Mouse (Mus musculus): ENCODE measurements around the gene Pdcd7. TPM values are rescaled to one million over a fixed set of nuclear protein-coding genes. Genes with fewer than 3 reads are reported as not detected.

Gene Pdcd7
- polyA plus RNA-seq, 1 experiment from 2014 or later: 11.9 TPM

GRCm38 (mm10) chr9:65386373-65387140, 40.7 kb downstream of the Pdcd7 start:
- Histone ChIP-seq H3K9ac (no peak overlapping the region), H3K9me3 (peaks cover 6% of the 10 kb centered on the region; the same call in 1 of the 2 replicates), H3K27ac (no peak overlapping the region), H3K4me3 (replicated peaks) (no peak overlapping the region), H3K4me2 (no peak overlapping the region), H3K27me3 (peaks cover 33% of the 10 kb centered on the region), H3K36me3 (replicated peaks) (no peaks in the 10 kb centered on the region), H3K4me1 (peaks cover 5% of the 10 kb centered on the region)
- no peak for ATAC-seq (ENCODE audit: low FRiP score)
- WGBS: 38% methylated on average over 8 of the region's 8 CpGs

- Histone ChIP-seq H3K27me3 (peaks cover 63% of the 10 kb centered on the region), H3K9ac (peak overlapping the region; percentile 3; the same call in 1 of the 2 replicates), H3K4me2 (peak overlapping the region; percentile 54), H3K9me3 (peaks cover 6% of the 10 kb centered on the region; the same call in 1 of the 2 replicates), H3K4me1 (peaks cover 5% of the 10 kb centered on the region), H3K27ac (no peak overlapping the region), H3K4me3 (replicated peaks) (peak overlapping the region; percentile 40), H3K36me3 (replicated peaks) (no peaks in the 10 kb centered on the region)
- 18% methylated on average over 96 of the region's 96 CpGs for WGBS
- ATAC-seq (ENCODE audit: low FRiP score): peak; percentile 41
Observed at GRCm38 (mm10) chr9:65390752-65391612, 45.1 kb downstream of the Pdcd7 start.

- Histone ChIP-seq H3K4me2 (peak within 1 kb of the TSS; percentile 54), H3K9me3 (peaks cover 6% of the 10 kb centered on the region; the same call in 1 of the 2 replicates), H3K9ac (peak within 1 kb of the TSS; percentile 3; the same call in 1 of the 2 replicates), H3K36me3 (replicated peaks) (no peaks in the 10 kb centered on the region), H3K27me3 (peaks cover 63% of the 10 kb centered on the region), H3K27ac (no peak within 1 kb of the TSS), H3K4me3 (replicated peaks) (peak within 1 kb of the TSS; percentile 40), H3K4me1 (peaks cover 5% of the 10 kb centered on the region)
- ATAC-seq (ENCODE audit: low FRiP score): no peak
- 44% methylated on average over 8 of the region's 8 CpGs for WGBS
Observed at GRCm38 (mm10) chr9:65391613-65391964, 45.7 kb downstream of the Pdcd7 start, which contains the start of gene Kbtbd13. Kbtbd13 (minus strand) TSS chr9:65391652.

GRCm38 (mm10) chr9:65392638-65393364, 46.9 kb downstream of the Pdcd7 start:
- Histone ChIP-seq H3K9me3 (peaks cover 6% of the 10 kb centered on the region; the same call in 1 of the 2 replicates), H3K9ac (no peak overlapping the region), H3K27me3 (peaks cover 60% of the 10 kb centered on the region), H3K36me3 (replicated peaks) (no peaks in the 10 kb centered on the region), H3K4me2 (no peak overlapping the region), H3K4me3 (replicated peaks) (no peak overlapping the region), H3K4me1 (peaks cover 5% of the 10 kb centered on the region), H3K27ac (no peak overlapping the region)
- 28% methylated on average over 6 of the region's 6 CpGs for WGBS
- no peak for ATAC-seq (ENCODE audit: low FRiP score)

GRCm38 (mm10) chr9:65393606-65394005, 47.7 kb downstream of the Pdcd7 start:
- 64% methylated on average over 2 of the region's 2 CpGs for WGBS
- Histone ChIP-seq H3K27ac (no peak overlapping the region), H3K36me3 (replicated peaks) (no peaks in the 10 kb centered on the region), H3K9me3 (peaks cover 6% of the 10 kb centered on the region; the same call in 1 of the 2 replicates), H3K27me3 (peaks cover 60% of the 10 kb centered on the region), H3K4me3 (replicated peaks) (no peak overlapping the region), H3K9ac (no peak overlapping the region), H3K4me1 (peaks cover 11% of the 10 kb centered on the region), H3K4me2 (no peak overlapping the region)
- ATAC-seq (ENCODE audit: low FRiP score): no peak

GRCm38 (mm10) chr9:65394360-65394759, 48.5 kb downstream of the Pdcd7 start:
- Histone ChIP-seq H3K27me3 (peaks cover 60% of the 10 kb centered on the region), H3K4me3 (replicated peaks) (no peak overlapping the region), H3K36me3 (replicated peaks) (no peaks in the 10 kb centered on the region), H3K9me3 (peaks cover 6% of the 10 kb centered on the region; the same call in 1 of the 2 replicates), H3K4me1 (peaks cover 15% of the 10 kb centered on the region), H3K4me2 (no peak overlapping the region), H3K9ac (no peak overlapping the region), H3K27ac (no peak overlapping the region)
- WGBS: 73% methylated on average over 2 of the region's 2 CpGs
- ATAC-seq (ENCODE audit: low FRiP score): no peak

GRCm38 (mm10) chr9:65398279-65398678, 52.4 kb downstream of the Pdcd7 start, which contains the start of gene Rasl12:
Rasl12 (plus strand) TSS chr9:65398506.
- ATAC-seq (ENCODE audit: low FRiP score): peak; percentile 86
- H3K27me3 ChIP-seq: peaks cover 21% of the 10 kb centered on the region
- peak within 1 kb of the TSS; percentile 60 for H3K9ac ChIP-seq
- peak within 1 kb of the TSS; percentile 48 for H3K4me3 ChIP-seq (replicated peaks)
- H3K27ac ChIP-seq: no peak within 1 kb of the TSS
- WGBS: under 1% methylated on average over 23 of the region's 24 CpGs
- no peaks in the 10 kb centered on the region for H3K9me3 ChIP-seq
- no peaks in the 10 kb centered on the region for H3K36me3 ChIP-seq (replicated peaks)
- H3K4me2 ChIP-seq: peak within 1 kb of the TSS; percentile 69
- peaks cover 10% of the 10 kb centered on the region for H3K4me1 ChIP-seq

- Histone ChIP-seq H3K9ac (no peak overlapping the region), H3K4me3 (replicated peaks) (no peak overlapping the region), H3K4me1 (peaks cover 10% of the 10 kb centered on the region), H3K27me3 (peaks cover 8% of the 10 kb centered on the region), H3K9me3 (no peaks in the 10 kb centered on the region), H3K27ac (no peak overlapping the region), H3K4me2 (no peak overlapping the region), H3K36me3 (replicated peaks) (no peaks in the 10 kb centered on the region)
- 90% methylated on average over 6 of the region's 6 CpGs for WGBS
- no peak for ATAC-seq (ENCODE audit: low FRiP score)
Observed at GRCm38 (mm10) chr9:65399934-65400333, 54.0 kb downstream of the Pdcd7 start.

GRCm38 (mm10) chr9:65404331-65405183, 58.7 kb downstream of the Pdcd7 start:
- H3K27me3 ChIP-seq: no peaks in the 10 kb centered on the region
- no peaks in the 10 kb centered on the region for H3K36me3 ChIP-seq (replicated peaks)
- no peaks in the 10 kb centered on the region; the same call in 1 of the 2 replicates for H3K4me1 ChIP-seq
- no peak overlapping the region for H3K4me2 ChIP-seq
- no peak overlapping the region for H3K9ac ChIP-seq
- ATAC-seq (ENCODE audit: low FRiP score): no peak
- no peak overlapping the region for H3K4me3 ChIP-seq (replicated peaks)
- no peak overlapping the region for H3K27ac ChIP-seq
- H3K9me3 ChIP-seq: no peaks in the 10 kb centered on the region
- 77% methylated on average over 15 of the region's 15 CpGs for WGBS

GRCm38 (mm10) chr9:65405184-65405449, 59.2 kb downstream of the Pdcd7 start:
- Histone ChIP-seq H3K36me3 (replicated peaks) (no peaks in the 10 kb centered on the region), H3K4me3 (replicated peaks) (no peak overlapping the region), H3K9me3 (no peaks in the 10 kb centered on the region), H3K9ac (no peak overlapping the region), H3K4me2 (no peak overlapping the region), H3K27me3 (no peaks in the 10 kb centered on the region), H3K4me1 (no peaks in the 10 kb centered on the region; the same call in 1 of the 2 replicates), H3K27ac (no peak overlapping the region)
- ATAC-seq (ENCODE audit: low FRiP score): no peak
- WGBS: 84% methylated on average over 2 of the region's 2 CpGs

- Histone ChIP-seq H3K4me3 (replicated peaks) (no peak overlapping the region), H3K9ac (no peak overlapping the region), H3K36me3 (replicated peaks) (no peaks in the 10 kb centered on the region), H3K4me2 (no peak overlapping the region), H3K27ac (no peak overlapping the region), H3K9me3 (no peaks in the 10 kb centered on the region), H3K27me3 (no peaks in the 10 kb centered on the region), H3K4me1 (no peaks in the 10 kb centered on the region; the same call in 1 of the 2 replicates)
- WGBS: 86% methylated on average over 5 of the region's 5 CpGs
- ATAC-seq (ENCODE audit: low FRiP score): no peak
Observed at GRCm38 (mm10) chr9:65407327-65407726, 61.4 kb downstream of the Pdcd7 start.
